Mouse (Mus musculus) kidney, adult 2 months (tissue): ENCODE results near the gene Gm9972.

ENCODE experiments used
- CTCF ChIP-seq: fragments of 200-500 bp; conservative IDR thresholded peaks from 2 replicates; pipeline ENCODE4 v1.5.1; 2011; ENCODE audit warnings: low read depth, mild to moderate bottlenecking, control low read depth, low read length, moderate library complexity, mixed read lengths; ENCODE audit not compliant: insufficient read depth, insufficient read length
- POLR2A ChIP-seq: fragments of 200-500 bp; IDR thresholded peaks from one replicate; pipeline ENCODE4 v1.6.1; 2011; ENCODE audit warnings: low read depth, low read length, control low read depth

DNA sequence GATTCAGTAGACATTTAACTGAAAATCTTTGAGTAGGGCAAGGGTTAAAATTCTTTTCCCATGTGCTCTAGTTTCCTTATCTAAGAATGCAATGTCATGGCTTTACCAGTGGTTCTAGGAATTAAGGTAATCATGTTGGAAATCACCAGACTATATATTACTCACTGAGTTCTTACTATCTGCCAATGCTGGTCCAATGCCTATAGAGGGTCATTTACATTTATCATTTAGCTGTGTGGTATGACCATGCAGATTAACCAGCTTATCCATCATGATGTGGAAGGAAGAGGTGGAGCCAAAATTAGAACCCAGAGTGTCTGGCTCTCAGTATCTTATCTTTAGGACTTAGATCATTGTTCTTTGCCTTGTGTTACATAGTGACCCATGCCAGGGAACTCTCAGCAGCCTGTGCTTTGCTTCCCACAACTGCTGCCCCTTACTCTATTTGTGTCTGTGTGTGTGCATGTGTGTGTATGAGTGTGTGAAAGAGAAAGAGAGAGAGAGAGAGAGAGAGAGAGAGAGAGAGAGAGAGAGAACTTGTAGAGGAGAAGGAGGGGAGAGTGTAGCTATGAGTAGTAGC lies 12.3 kb upstream of the Gm9972 start:
- TF ChIP-seq POLR2A, result no peak
- TF ChIP-seq CTCF, result no peak
